Mouse (Mus musculus) frontal cortex, postnatal 10 days (tissue): ENCODE results near the gene Vmn2r78.
"Not testable (repeated sequence)": the region's sequence is repeated elsewhere in the genome, so short reads cannot be mapped to it uniquely, and the experiment has no call there.

Experiments used
- DNase-seq, 2 experiments: peaks; one replicate each; pipeline ENCODE4 v3.0.0; 2022; ENCODE audit warnings: low spot score in 2 of 2, mixed read lengths in 1 of 2

The Vmn2r78 gene

DNA sequence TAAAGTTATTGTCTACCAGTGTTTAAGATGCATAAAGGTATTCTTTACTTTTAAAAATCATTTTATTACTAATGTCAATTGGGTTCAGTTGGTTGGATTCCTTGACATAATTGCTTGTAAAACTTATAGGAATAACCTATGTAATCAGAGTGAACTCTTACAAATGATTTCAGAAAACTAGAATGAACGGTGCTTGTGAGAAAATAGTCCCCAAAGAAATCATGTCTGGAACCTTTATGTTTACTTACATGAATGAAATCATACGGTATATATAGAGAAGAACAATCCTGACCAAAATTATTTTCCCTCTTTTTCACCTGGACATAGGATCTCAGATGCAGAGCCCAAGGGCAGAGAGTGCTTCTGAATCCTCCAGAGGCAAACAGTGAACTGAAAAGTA is at the start of gene Vmn2r78:
TSS of gene Vmn2r78 (plus strand) at position 301 of the 400 bp plus-strand sequence.
- DNase-seq, result not testable (repeated sequence)

DNA sequence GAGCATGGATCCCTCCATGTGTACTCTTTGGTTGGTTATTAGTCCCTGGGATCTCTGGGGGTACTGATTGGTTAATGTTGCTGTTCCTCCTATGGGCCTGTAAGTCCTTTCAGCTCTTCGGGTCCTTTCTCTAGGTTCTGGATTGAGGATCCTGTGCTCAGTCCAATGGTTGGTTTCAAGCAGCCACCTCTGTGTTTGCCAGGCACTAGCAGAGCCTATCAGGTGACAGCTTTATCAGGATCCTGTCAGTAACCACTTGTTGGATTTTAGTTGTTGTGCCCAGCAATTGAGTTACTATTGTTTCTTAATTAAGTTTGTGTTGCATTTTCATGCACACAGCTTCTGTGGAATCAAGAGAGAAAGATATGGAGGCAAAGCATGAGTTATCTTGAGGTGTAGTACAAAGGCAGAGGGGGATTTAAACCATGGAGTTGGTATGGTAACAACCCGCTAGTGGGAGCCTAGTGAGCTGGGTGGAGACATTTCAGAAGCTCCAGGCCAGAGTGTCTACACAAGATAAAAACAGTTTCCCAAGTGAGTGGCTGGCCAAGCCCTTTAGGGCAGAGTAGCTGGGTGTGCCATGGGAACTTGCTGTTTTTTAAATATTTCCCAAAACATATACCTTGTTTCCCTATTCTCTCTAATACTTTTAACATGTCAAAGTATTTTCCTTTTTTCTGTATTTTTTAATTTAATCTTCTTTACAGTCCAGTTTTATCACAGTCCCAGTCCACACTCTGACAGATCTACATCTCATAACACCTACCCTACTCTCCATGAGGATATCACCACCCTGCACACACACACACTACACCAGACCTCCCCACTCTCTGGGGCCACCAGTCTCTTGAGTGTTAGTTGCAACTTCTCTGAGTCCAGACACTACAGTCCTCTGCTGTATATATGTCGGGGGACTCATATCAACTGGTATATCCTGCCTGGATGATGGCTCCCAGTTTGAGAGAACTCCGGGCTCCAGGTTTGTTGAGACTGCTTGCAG is 25.1 kb upstream of the Vmn2r78 start:
- no peak for DNase-seq

DNA sequence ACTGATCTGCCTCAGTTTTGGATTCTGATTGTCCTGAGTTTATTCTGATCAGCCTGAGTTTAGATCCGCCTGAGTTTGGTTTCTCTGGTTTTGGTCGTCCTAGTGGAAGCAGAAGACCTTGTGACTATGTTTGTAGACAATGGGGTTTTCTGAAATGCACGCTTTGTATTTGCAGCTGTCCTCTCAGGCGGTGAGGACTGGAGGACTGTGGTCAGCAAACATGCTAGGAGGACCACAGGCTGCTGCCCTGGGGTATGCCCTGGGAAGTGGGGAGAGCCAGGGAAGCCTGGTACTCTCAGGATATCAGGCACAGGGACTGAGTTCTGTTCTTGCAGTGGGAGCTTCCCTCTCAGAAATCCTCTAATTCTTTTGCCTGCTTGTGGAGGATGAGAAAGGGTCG is 22.4 kb downstream of the Vmn2r78 start:
- DNase-seq, result no peak

DNA sequence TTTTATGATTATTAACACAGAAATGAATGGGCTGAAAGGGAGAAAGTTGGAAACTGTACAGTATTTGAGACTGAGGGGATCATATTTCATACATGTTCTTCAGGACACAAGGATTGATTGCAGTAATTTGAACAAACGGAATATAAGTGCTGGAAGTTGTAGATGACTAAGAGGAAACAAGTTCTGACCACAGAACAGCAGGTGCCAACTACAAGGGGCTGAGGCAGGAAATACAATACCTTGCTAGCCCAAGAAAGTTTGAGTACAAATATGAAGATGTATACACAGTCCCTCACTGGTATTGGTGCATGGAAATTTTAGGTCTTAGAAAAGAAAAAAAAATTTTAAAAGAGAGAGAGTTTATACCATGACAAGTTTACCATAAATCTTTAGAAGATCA is 79.8 kb downstream of the Vmn2r78 start:
- DNase-seq, result no peak

DNA sequence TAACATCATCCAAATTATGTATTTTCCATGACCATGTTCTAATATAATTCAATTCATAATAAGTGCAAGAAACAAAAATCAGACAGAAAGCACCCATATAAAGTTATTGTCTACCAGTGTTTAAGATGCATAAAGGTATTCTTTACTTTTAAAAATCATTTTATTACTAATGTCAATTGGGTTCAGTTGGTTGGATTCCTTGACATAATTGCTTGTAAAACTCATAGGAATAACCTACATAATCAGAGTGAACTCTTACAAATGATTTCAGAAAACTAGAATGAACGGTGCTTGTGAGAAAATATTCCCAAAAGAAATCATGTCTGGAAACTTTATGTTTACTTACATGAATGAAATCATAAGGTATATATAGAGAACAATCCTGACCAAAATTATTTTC is 80.9 kb downstream of the Vmn2r78 start, which contains the start of gene Vmn2r79:
TSS of gene Vmn2r79 (plus strand) at position 301 of the 400 bp plus-strand sequence.
- not testable (repeated sequence) for DNase-seq
